In the genomic region with DNA sequence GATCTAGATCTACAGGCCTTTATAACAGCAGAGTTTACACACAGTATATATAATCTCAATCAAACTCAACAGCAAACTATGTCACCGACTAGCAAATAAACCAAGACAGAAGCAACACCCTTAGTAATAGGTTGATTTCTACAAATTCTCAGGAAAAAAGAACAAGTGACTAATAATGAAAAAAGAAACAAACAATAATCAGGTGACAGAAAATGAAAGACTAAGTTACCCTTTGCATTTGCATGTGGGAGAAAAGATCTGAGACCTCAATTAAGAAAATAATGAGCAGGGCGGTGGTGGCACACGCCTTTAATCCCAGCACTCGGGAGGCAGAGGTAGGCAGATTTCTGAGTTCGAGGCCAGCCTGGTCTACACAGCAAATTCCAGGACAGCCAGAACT, we compare ENCODE assay signal across 27 mouse cellular contexts.
"Had no signal": no experiment of that assay in that cellular context is flagged by ENCODE, and none has a peak within 500 bp of the region (broad histone marks: within the 10 kb centered on the region; RNA-seq: fewer than 3 reads in every experiment).

No protein-coding gene starts in this region.

- ATAC-seq: hindbrain, embryonic 16.5 days; intestine, embryonic 16.5 days; liver, embryonic 12.5 days had no signal

- H3K9ac ChIP-seq: heart, embryonic 12.5 days; hindbrain, embryonic 12.5 days; hindbrain, embryonic 14.5 days; kidney, embryonic 15.5 days; limb, embryonic 13.5 days; limb, embryonic 15.5 days; liver, embryonic 12.5 days; liver, embryonic 14.5 days had no signal

- H3K9me3 ChIP-seq: heart, embryonic 10.5 days; heart, embryonic 12.5 days; hindbrain, embryonic 10.5 days; hindbrain, embryonic 12.5 days; kidney, embryonic 15.5 days; limb, embryonic 13.5 days; limb, embryonic 15.5 days; liver, embryonic 12.5 days had no signal

- H3K4me3 ChIP-seq: gastrocnemius, adult 2 months; heart, embryonic 10.5 days; heart, embryonic 12.5 days; hindbrain, embryonic 10.5 days; hindbrain, embryonic 12.5 days; kidney, embryonic 15.5 days; limb, embryonic 13.5 days; limb, embryonic 15.5 days; liver, embryonic 12.5 days had no signal

- DNase-seq: gastrocnemius, adult 2 months; gastrocnemius, postnatal 10 days; gastrocnemius, postnatal 25 days; heart, adult 18-20 months; heart, postnatal 10 days; heart, postnatal 4 days; kidney, adult 11 months; kidney, adult 2 months; kidney, adult 9 months; kidney, postnatal 14 days; kidney, postnatal 36 days; layer of hippocampus, postnatal 36 days; left cerebral cortex, postnatal 4 days; lung, adult 18-20 months had no signal

- H3K4me1 ChIP-seq: heart, embryonic 10.5 days; hindbrain, embryonic 12.5 days; kidney, embryonic 15.5 days; limb, embryonic 13.5 days; limb, embryonic 15.5 days had no signal

- H3K27me3 ChIP-seq: heart, embryonic 12.5 days; hindbrain, embryonic 12.5 days; kidney, embryonic 15.5 days; limb, embryonic 13.5 days; limb, embryonic 15.5 days; liver, embryonic 12.5 days had no signal

- H3K27ac ChIP-seq: gastrocnemius, adult 2 months; heart, embryonic 10.5 days; hindbrain, embryonic 10.5 days; hindbrain, embryonic 12.5 days; hindbrain, embryonic 14.5 days; kidney, embryonic 15.5 days; kidney, postnatal 0 days; limb, embryonic 13.5 days; limb, embryonic 15.5 days; liver, embryonic 12.5 days; liver, embryonic 14.5 days had no signal

- H3K4me2 ChIP-seq: heart, embryonic 12.5 days; hindbrain, embryonic 12.5 days; hindbrain, embryonic 14.5 days; kidney, embryonic 15.5 days; limb, embryonic 13.5 days; limb, embryonic 15.5 days; liver, embryonic 12.5 days had no signal

- H3K36me3 ChIP-seq: limb, embryonic 15.5 days had no signal
